Mouse (Mus musculus): ENCODE results near the gene Col24a1.

DNA sequence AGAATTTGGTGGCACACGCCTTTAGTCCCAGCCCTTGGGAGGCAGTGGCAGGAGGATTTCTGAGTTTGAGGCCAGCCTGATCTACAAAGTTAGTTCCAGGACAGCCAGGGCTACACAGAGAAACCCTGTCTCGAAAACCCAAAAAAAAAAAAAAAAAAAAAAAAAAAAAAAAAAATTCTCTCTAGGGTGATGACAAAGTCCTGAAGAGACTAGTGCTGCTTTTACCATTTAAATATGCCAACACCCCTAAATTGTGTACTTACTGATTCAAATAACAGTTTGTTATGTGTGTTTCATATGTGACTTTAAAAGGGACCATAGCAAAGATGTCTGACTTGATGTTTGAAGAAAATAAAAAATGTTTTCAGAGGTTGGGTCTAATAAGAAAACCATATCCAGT lies 262.1 kb downstream of the Col24a1 start:
- TF ChIP-seq POLR2A (IDR thresholded peaks at IDR 0.05; ENCODE audit: insufficient read depth, low read depth, low read length) = no peak
- no peak for TF ChIP-seq CTCF (IDR thresholded peaks at IDR 0.05; ENCODE audit: insufficient read depth, low read depth, low read length)
